Mouse (Mus musculus) adrenal gland, postnatal 4 days (tissue): Measurements from ENCODE around the gene Pdik1l. TPM values are rescaled to one million over a fixed set of nuclear protein-coding genes. Genes with fewer than 3 reads are reported as not detected.
"Not testable (repeated sequence)": the region's sequence is repeated elsewhere in the genome, so short reads cannot be mapped to it uniquely, and the experiment has no call there.

Experiments used
- DNase-seq, 2 experiments: peaks; one replicate each; pipeline ENCODE4 v3.0.0; 2021 to 2022; ENCODE audit warnings: low spot score in 2 of 2, mixed read lengths in 2 of 2
- total RNA-seq, 2 experiments: library from RNA; stranded (reverse); gene quantifications; 2 replicates each; pipeline ENCODE4 v1.2.3; 2021

The Pdik1l gene
- total RNA-seq, 2 experiments from 2014 or later: 23.2 to 24.5 TPM

DNA sequence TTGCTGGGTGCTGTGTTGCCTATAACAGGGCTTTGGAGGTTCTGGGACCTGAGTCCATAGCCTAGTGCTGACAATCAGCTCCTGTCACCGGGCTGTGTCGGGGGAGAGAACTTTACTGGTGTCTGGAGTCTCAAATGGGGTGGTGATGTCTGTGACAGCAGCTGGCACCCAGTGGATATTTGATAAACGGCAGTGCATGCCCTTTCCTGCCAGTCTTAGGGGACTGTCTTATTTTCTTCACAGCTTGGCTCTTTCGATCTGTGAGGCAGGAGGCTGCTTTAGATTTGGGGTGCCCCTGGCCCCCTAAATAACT lies 11.8 kb upstream of the Pdik1l start:
- no peak for DNase-seq

DNA sequence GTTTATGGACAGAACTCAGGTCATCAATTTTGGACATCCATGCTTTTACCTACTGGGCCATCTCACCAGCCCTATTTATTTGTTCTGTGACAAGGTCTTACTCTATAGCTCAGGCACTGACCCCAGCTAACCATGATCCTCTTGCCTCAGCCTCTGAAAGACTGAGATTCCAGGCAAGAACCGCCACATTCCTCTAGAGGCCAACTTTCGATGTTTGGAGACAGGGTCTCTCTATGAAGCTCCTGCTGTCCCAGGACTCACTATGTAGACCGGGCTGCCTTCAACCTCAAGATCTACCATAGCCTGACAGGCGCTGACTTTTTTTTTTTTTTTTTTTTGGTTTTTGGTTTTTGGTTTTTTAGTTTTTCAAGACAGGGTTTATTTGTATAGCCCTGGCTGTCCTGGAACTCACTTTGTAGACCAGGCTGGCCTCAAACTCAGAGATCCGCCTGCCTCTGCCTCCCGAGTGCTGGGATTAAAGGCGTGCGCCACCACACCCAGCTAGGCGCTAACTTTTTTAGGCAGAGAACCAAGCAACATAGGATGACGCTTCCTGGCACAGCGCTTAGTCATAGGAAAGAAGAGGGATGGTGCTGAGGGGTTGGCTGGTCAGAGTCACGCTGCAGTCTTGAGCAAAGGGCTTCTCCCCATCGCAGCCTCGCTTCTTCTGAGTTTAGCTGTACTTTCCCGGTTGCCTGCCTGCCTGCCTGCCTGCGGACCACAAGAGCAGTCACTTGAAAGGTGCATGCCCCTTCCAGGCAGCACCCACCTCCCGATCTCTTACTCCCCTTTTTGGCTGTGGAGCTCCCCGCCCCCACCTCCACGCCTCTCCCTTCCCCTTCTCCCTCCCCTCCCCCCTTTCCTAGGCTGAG lies 11.2 kb upstream of the Pdik1l start:
- no peak for DNase-seq

DNA sequence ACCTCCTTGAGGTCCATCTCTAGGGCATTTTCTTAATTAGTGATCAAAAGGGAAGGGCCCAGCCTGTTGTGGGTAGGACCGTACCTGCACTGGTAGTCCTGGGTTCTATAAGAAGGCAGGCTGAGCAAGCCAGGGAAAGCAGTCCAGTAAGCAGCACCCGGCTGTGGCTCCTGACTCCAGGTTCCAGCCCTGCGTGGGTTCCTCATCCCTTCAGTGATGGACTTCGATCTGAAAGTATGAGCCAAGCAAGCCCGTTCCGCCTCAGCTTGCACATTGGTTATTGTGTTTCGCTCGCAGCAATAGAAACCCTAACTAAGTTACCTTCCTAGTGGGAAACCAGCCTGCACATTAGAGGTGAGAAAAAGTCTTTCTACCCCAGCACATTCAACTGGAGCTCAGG lies 9.7 kb upstream of the Pdik1l start:
- DNase-seq: no peak

DNA sequence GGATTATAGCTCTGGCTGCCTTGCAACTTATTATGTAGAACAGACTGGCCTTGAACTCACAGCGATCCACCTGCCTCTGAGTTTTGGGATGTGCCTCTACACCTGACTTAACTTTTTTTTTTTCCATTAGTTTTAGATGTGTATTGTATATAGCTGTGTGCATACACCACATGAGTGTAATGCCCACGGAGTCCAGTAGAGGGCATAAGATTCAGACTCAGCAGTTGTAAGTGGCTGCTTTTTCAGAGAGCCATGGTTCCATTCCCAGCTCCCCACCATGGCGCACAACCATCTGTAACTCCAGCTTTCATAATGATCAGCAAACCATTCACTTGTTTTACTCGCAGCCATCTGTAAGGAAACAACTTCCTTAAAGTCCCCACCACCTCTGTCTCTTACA lies 8.8 kb upstream of the Pdik1l start:
- DNase-seq: no peak

DNA sequence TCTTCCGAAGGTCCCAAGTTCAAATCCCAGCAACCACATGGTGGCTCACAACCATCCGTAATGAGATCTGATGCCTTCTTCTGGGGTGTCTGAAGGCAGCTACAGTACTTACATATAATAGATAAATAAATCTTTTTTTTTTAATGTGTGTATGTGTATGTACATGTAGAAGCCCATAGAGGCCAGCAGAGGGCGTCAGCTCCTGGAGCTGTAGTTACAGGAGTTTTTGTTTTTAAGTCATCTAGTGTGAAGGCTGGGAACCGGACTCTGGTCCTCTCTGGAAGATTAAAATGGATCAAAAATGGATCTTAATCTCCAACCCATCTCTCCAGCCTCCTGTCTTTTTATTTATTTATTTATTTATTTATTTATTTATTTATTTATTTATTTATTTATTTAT lies 8.4 kb upstream of the Pdik1l start:
- not testable (repeated sequence) for DNase-seq

DNA sequence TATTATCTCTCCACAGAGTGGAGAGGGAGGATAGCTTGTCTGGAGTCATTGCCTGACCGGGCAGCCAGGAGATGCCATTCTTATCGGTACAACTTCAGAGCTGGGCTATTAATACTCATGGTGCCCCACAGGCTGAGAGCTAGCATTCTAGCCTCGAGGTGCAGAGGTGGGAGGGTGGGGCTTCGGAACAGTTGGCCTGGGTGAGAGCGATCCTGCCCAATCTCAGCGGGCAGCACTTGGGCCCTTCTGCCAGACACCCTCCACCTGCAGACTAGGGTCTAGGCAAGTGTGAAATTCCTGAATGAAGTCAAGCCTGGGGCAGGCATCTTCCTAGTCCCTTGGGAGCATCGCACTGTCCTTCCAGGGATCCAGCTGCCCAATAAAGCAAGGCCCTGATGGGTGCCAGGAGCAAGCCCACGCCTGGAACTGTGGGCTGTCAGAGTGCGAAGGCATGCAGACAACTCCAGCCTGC lies 6.0 kb upstream of the Pdik1l start:
- DNase-seq: no peak

DNA sequence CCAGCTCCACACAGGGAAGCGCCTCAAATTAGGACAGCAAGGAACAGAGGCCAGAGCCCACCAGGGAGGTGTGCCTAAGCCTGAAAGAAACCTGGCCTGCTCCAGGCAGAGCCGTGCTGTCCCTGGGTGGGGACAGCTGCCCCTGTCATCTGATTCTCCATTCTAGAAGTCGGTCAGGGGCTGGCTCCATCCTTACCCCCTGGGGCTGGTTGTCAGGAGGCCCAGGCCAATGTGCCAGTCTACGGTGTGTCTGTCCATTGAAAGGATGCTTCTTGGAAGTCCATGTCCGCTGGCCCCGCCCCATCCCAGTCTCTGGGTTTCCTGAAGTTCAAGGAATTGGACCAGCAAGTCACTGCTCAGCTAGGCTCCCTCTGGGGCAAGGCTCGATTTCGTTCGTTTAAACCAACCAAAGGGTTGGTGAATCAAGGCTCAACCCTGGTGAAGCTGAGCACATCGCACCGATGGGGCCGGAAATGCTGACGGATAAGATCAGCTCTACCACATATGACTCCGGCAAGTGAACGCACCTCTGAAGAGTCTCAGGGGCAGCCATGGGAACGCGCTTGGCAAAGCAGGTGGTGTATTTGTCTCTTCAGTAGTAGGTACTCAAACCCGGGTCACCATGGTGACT lies 5.5 kb upstream of the Pdik1l start:
- no peak for DNase-seq

DNA sequence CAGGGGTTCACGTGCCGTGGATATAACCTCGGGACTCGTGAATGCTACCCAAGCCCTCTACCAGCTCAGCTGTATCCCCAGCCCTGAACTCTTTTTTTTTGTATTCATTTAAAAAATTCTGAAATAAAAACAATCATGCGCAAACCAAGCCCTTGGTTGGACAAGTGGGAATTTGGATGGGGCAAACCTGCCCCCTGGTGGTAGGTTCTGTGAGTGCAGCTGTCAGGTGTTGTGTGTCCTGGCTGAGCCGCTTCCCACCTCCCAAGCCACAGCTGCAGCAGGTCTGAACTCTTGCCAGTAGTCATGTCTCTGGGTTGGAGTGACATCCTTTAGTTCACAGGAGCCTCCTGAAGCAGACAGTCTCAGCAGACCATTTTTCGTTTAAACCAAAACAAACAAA lies 4.4 kb upstream of the Pdik1l start:
- DNase-seq: peak; percentile 39 to 52

DNA sequence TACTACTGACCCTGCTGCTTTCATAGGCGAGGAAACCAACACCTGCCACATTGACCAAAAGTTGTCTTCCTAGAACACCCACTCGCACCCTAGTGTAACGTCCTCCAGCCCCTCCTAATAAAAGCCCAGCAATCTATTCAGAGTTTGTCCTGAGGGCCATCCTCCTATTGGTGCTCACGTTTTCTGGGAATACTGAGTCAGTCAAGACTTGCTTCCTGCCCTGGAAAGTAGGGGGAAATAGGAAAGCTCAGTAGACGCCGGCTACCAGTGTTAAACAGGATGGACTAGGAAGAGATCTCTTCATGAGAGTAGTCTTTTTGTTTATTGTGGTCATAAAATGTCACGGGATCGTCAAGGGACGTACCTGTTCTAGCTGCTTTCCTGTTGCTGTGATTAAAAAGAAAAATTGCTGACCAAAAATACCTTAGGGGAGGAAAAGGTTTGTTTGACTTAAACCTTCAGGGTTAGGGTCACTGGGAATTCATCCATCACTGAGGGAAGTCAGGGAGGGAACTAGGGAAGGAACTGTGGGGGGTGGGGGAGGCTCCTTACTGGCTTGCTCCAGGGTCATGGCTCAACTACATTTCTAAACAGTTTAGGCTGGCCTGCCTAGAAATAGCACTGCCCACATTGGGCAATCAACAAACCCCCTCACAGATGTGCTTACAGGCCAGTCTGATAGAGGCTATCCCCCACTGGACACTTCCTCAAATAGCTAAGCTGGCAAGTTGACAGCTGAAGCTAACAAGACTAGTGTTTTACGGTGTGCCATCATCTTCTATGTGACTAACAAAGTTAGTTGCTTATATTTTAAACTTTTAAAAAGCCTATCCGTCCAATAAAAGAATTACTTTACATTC lies 932 bp upstream of the Pdik1l start:
- no peak for DNase-seq

DNA sequence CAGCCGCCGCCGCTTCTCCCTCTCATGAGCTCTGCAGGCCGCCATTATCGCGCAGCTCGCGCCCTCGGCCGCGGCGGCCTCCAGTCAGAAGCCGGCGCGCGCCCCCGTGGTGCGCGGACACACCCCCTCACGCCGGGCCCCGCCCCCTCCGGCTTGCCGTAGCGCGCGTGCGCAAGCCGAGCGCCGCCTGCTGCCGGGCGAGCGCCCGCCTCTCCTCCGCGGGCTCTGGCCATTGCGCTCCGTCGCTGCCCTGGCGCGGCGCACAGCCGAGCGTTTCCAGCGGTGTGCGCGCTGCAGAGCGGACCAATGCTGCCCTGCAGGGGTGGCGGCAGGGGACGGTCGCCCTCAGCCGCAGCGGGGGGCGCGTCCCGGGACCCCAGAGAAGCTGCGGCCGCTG lies 529 bp downstream of the Pdik1l start:
- peak; percentile 94 to 100 for DNase-seq

DNA sequence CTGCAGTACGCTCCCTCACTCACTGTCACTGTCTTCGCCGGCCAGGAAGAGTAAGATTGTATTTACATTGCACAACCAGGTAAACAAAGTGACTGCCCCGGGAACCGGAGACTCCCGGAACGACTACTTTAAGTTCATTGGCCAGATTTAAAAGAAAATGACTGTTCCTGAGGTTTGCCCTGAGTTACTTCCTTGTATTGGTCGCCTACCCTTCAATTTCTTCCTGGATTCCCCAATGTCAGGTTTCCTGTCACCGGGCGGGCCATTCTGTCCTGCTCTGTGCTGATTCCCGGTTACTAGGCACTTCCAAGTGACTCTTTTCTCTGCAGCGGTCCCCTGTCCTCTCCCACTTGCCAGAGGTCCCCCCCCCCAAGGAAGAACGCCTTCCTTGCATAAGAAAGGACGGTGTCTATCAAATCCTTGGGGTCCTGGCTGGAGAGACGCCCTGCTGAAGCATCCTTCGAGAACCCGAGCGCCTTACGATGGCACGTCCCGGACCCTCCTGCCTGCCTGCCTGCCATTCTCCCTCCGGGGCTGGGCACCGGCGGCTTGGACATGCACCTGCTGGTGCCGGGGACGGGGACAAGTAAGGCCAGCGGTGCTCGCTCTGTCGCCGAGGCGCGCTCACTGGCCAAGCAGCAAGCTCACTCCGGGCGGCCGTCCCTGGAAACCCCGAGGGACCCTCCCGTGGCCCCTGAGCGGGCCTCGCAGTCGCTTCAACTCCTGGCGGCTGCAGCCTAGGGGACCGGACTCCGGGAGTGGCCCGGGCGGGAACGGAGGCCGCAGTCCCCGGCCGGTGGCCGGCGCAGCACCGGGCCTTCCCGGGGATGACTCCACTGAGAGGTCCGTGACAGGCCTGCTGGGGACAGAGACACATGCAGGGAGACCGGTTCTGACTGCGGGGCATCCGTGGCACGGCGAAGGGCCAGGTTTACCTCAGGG lies 1.2 kb downstream of the Pdik1l start:
- peak in 1 of 2 experiments; percentile 12 for DNase-seq

DNA sequence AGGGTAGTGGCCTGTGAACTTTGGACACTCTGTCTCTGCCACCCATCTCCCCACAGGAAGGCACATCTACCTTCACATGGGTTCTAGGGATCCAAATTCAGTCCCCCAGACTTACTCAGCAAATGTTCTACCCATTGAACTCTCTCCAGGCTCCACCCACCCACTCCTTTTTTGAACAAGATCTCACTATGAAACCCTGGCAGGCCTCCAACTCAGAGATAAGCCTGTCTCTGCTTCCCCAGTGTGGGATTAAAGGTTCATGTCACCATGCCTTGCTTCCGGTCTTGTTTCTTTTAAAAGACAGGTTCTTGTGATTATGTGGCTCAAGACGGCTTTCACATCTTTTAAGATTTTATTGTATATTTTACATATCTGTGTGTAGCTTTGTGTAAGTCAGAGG lies 2.8 kb downstream of the Pdik1l start:
- no peak for DNase-seq

DNA sequence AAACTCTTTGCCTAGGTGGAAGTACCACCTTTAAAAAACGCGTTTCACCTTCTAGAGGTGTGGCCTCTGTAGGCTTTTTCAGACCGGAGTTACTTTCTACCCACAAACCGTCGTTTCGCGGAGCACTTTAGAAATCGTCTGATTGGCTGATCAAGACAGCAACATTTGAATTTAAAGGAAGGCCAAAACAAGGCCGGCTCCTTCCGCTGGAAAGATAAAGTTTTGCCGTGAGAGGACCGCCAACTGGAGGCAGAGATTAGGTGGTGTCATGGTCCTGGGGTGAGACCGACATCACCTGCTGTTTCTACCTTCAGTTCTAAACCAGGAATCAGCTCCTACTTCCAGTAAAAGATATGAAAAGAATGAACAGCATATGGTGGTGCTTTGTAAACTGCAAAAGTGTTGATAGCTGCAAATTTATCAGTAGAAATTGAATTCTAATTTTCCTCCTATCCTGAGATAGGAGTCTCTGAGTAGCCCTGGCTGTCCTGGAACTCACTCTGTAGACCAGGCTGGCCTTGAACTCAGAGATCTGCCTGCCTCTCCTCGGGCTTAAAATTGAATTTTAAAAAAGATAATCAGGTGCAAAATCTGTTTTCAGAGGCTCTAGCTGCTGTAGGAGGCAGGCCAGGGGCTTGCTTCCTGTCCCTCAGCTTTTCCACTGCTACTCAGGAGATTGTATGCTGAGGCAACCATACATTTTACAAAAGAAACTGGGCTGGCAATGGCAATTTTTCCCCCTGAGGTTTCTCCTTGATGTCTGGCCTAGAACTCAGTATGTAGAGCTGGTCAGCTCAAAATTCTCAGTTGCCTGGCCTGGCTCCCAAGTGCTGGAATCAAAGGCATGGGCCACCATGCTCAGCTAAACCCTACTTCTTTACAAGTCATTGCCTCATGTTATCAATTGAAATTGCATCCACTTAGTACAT lies 14.0 kb downstream of the Pdik1l start:
- no peak for DNase-seq

DNA sequence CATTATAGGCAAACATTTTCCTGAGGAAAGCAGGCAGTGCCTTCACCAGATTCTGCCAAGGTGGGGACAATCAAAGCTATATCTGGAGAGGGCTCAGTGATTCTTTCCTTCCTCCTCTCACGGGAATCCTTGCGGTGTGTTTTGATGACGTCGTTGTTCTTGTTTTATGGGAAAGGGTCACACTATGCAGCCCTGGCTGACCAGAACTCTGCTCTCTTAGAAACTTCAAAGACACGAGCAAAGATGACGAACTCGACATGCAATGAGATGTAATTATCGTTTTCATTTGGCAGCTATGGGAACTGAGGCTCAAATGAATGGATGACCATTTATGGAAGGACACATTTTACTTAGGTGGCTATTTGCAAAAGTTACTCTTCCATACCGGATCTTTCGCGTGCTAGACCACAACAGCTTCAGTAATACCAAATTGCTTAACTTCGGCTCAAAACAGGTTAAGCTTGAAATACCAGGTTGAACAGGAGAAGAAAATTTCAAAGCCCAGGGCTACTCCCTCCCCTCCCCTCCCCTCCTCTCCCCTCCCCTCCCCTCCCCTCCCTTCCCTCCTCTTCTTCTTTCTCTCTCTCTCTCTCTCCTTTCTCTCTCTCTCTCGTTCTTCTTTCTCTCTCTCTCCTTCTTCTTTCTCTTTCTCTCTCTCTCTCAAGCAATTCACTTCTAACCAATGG lies 14.8 kb downstream of the Pdik1l start:
- no peak for DNase-seq

DNA sequence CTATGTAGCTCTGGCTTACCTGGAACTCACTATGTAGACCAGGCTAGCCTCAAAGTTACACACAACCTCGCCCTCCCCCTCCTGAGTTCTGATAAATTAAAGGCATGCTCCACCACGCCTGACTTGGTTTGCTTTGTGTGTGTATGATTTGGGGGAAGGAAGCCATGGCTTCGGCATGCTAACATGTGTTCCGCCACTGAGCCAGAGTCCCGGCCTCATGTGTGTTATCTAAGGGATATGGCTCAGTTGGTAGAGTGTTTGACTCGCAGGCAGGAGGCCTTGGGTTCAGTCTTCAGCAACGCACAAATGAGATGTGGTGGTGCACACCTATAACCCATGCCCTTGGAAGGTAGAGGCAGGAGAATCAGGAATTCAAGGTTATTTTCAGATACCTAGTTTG lies 15.7 kb downstream of the Pdik1l start:
- DNase-seq: no peak

DNA sequence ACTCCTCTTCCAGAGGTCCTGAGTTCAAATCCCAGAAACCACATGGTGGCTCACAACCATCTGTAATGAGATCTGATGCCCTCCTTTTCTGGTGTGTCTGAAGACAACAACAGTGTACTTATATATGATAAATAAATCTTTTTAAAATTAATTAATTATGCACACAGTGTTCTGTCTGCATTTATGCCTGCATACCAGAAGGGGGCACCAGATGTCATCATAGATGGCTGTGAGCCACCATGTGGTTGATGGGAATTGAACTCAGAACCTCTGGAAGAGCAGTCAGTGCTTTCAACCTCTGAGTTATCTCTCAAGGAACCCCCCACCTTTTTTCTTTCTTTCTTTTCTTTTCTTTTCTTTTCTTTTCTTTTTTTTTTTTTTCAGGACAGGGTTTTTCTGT lies 18.1 kb downstream of the Pdik1l start:
- DNase-seq: not testable (repeated sequence)

DNA sequence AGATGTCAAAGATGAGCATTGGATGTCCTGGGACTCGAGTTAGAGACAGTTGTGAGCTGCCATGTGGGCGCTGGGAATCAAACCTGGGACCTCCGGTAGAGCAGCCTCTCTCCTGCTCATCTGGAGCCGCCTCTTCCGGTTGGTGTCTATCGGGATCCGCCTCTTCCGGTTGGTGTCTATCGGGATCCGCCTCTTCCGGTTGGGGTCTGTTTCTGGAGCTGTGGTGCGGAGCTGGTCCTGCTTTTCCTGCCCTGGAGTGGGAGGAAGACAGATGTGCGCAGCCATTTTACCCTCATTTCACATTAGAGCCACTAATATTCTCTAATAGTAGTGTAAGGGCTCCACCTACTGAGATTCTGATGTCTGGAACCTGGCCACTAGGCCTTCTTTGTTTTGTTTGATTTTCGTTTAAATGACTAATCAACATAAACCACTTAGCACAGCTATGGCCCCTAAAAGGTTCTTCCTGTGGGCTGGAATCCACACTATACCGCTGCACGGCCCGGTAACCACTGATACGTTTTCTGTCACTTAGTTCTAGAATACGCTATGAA lies 19.5 kb downstream of the Pdik1l start:
- DNase-seq: no peak

DNA sequence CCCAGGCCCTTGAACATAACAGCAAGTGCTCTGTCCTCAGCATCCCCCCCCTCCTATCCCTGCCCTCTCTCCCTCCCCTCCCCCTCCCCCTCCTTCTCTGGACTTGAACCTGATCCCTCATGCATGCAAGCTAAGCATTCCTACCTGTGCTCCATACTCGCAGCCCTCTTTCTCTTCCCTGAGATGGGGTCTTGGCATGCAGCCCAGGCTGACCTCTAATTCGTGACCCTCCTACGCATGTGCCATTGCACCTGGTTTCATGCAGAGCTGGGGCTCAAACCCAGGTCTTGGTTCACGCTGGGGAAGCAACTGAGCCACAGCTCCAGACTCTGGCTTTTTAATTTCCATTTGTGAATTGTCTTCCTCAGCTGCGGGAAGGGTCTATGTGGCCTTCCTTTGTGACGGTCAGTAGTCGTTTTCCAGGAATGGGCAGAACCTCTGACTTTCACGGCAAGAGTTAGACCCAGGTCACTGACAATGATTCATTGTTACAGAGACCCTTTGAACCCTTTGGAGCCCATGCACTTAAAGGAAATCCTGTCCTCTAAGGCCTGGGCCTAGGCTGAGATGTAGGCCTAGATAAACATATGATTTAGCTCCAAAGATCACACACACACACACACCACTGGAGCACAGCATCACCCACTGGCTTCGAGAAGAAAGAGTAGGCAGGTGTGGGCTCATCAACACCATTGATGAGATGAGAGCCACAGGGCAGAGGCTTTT lies 21.7 kb downstream of the Pdik1l start:
- DNase-seq: no peak
